Mouse (Mus musculus) lung, adult 18-20 months (tissue): Measurements from ENCODE around the gene Macrod1.

Source experiments
- DNase-seq, 2 experiments: peaks; one replicate each; pipeline ENCODE4 v3.0.0; 2022; ENCODE audit warnings: mixed read lengths in 2 of 2

Gene Macrod1

GRCm38 (mm10) chr19:7083035-7083794 lies 26.6 kb downstream of the Macrod1 start:
- no peak for DNase-seq

- no peak for DNase-seq
Observed at GRCm38 (mm10) chr19:7084734-7085133, 28.1 kb downstream of the Macrod1 start.

GRCm38 (mm10) chr19:7088558-7088957 lies 31.9 kb downstream of the Macrod1 start:
- DNase-seq = no peak

- DNase-seq = no peak
Observed at GRCm38 (mm10) chr19:7089050-7089449, 32.4 kb downstream of the Macrod1 start.

- no peak for DNase-seq
Observed at GRCm38 (mm10) chr19:7089842-7090251, 33.2 kb downstream of the Macrod1 start.

GRCm38 (mm10) chr19:7090369-7091064 lies 33.9 kb downstream of the Macrod1 start:
- DNase-seq = no peak

GRCm38 (mm10) chr19:7091448-7092050 lies 34.9 kb downstream of the Macrod1 start:
- DNase-seq = no peak

GRCm38 (mm10) chr19:7092756-7093155 lies 36.1 kb downstream of the Macrod1 start:
- DNase-seq = no peak

- DNase-seq = no peak
Observed at GRCm38 (mm10) chr19:7099620-7100155, 43.1 kb downstream of the Macrod1 start.

- no peak for DNase-seq
Observed at GRCm38 (mm10) chr19:7102039-7102438, 45.4 kb downstream of the Macrod1 start.

- DNase-seq = no peak
Observed at GRCm38 (mm10) chr19:7103349-7103992, 46.9 kb downstream of the Macrod1 start.

- DNase-seq = no peak
Observed at GRCm38 (mm10) chr19:7103993-7104401, 47.4 kb downstream of the Macrod1 start.

- DNase-seq = no peak
Observed at GRCm38 (mm10) chr19:7105544-7105943, 48.9 kb downstream of the Macrod1 start, which contains the start of gene Flrt1. TSS of gene Flrt1 (minus strand) at chr19:7105729.

GRCm38 (mm10) chr19:7106566-7106965 lies 50.0 kb downstream of the Macrod1 start:
- no peak for DNase-seq

- DNase-seq = no peak
Observed at GRCm38 (mm10) chr19:7107174-7107573, 50.6 kb downstream of the Macrod1 start.

GRCm38 (mm10) chr19:7108114-7108905 lies 51.7 kb downstream of the Macrod1 start:
- DNase-seq = peak; percentile 89 to 93

- no peak for DNase-seq
Observed at GRCm38 (mm10) chr19:7110097-7110496, 53.5 kb downstream of the Macrod1 start.

GRCm38 (mm10) chr19:7110875-7111274 lies 54.3 kb downstream of the Macrod1 start:
- peak; percentile 31 to 33 for DNase-seq

- DNase-seq = no peak
Observed at GRCm38 (mm10) chr19:7111309-7111708, 54.7 kb downstream of the Macrod1 start.

GRCm38 (mm10) chr19:7111710-7112109 lies 55.1 kb downstream of the Macrod1 start:
- DNase-seq = no peak

GRCm38 (mm10) chr19:7112628-7113027 lies 56.0 kb downstream of the Macrod1 start:
- no peak for DNase-seq

GRCm38 (mm10) chr19:7113574-7113973 lies 57.0 kb downstream of the Macrod1 start:
- no peak for DNase-seq
